Mouse (Mus musculus) CH12.LX (cell line): Measurements from ENCODE around the gene Dnah17. TPM values are rescaled to one million over a fixed set of nuclear protein-coding genes. Genes with fewer than 3 reads are reported as not detected.
A peak's percentile ranks its signal among the peaks of the same experiment; 100 is the strongest.

Source experiments
- DNase-seq: peaks from one replicate; pipeline ENCODE4 v3.0.0-alpha.2; 2013; ENCODE audit errors: extremely low read depth
- H3K27ac ChIP-seq: 2 replicates; pipeline ENCODE4 v1.5.1; 2012; ENCODE audit warnings: low read depth, mild to moderate bottlenecking, control low read depth, moderate library complexity; ENCODE audit not compliant: insufficient read depth
- H3K27me3 ChIP-seq: replicated peaks from 2 replicates; pipeline ENCODE3; 2012; ENCODE audit warnings: inconsistent platforms
- H3K36me3 ChIP-seq, 2 experiments: replicated peaks in 1 of 2; 2 replicates each; pipeline versions ENCODE3 to v1.6.1; 2012; ENCODE audit warnings: inconsistent platforms in 1 of 2, low read length in 1 of 2, mild to moderate bottlenecking in 1 of 2, mixed read lengths in 1 of 2, moderate library complexity in 1 of 2; ENCODE audit not compliant: control insufficient read depth in 1 of 2, insufficient read depth in 1 of 2
- H3K4me1 ChIP-seq, 2 experiments: 2 replicates each; pipeline ENCODE4 v1.6.1; 2012; ENCODE audit warnings: inconsistent platforms in 1 of 2, moderate library complexity in 1 of 2; ENCODE audit not compliant: insufficient read depth in 2 of 2, control insufficient read depth in 1 of 2
- H3K4me2 ChIP-seq: 2 replicates; pipeline ENCODE4 v1.6.1; 2012; ENCODE audit warnings: low read depth, mild to moderate bottlenecking, control low read depth; ENCODE audit not compliant: poor library complexity, insufficient read depth, severe bottlenecking
- H3K4me3 ChIP-seq, 3 experiments: fragments of 150-350 bp in 1 of 3; sonication (generic) in 1 of 3; replicated peaks in 1 of 3; 2 replicates each; pipeline versions ENCODE3 to v1.5.1; 2011 to 2012; ENCODE audit warnings: low read depth in 2 of 3, low read length in 2 of 3, mild to moderate bottlenecking in 2 of 3, moderate library complexity in 2 of 3, control low read depth in 1 of 3, improper control_type of control experiment in 1 of 3, inconsistent platforms in 1 of 3, mixed read lengths in 1 of 3; ENCODE audit not compliant: poor library complexity in 1 of 3
- H3K79me2 ChIP-seq: replicated peaks from 2 replicates; pipeline ENCODE4 v1.6.1; 2012; ENCODE audit warnings: mild to moderate bottlenecking, moderate library complexity; ENCODE audit not compliant: control insufficient read depth, poor library complexity, insufficient read depth, severe bottlenecking; ENCODE audit errors: extremely low read depth
- H3K9ac ChIP-seq: 2 replicates; pipeline ENCODE4 v1.6.1; 2012; ENCODE audit warnings: low read depth, mild to moderate bottlenecking, control low read depth, moderate library complexity; ENCODE audit not compliant: insufficient read depth
- H3K9me3 ChIP-seq: replicated peaks from 2 replicates; pipeline ENCODE3; 2012; ENCODE audit warnings: low read length, inconsistent platforms, mixed read lengths
- CHD1 ChIP-seq: IDR thresholded peaks from 2 replicates; pipeline ENCODE4 v1.6.1; 2012; ENCODE audit warnings: low read depth, low read length, improper control_type of control experiment, inconsistent platforms
- CHD2 ChIP-seq: IDR thresholded peaks from 2 replicates; pipeline ENCODE4 v1.6.1; 2011; ENCODE audit warnings: low read length, improper control_type of control experiment
- E2F4 ChIP-seq: IDR thresholded peaks from 2 replicates; pipeline ENCODE4 v1.6.1; 2011; ENCODE audit warnings: low read depth, low read length, improper control_type of control experiment; ENCODE audit not compliant: insufficient replicate concordance
- ELF1 ChIP-seq: IDR thresholded peaks from 2 replicates; pipeline ENCODE4 v1.6.1; 2014; ENCODE audit warnings: low read depth, mild to moderate bottlenecking, inconsistent platforms, low read length, improper control_type of control experiment
- HCFC1 ChIP-seq: IDR thresholded peaks from 2 replicates; pipeline ENCODE4 v1.6.1; 2012; ENCODE audit warnings: low read depth, mild to moderate bottlenecking, inconsistent platforms, low read length, improper control_type of control experiment
- JUN ChIP-seq: IDR thresholded peaks from 2 replicates; pipeline ENCODE4 v1.6.1; 2011; ENCODE audit warnings: low read depth, mild to moderate bottlenecking, low read length, improper control_type of control experiment, moderate library complexity; ENCODE audit not compliant: insufficient read depth
- KAT2A ChIP-seq: IDR thresholded peaks from 2 replicates; pipeline ENCODE4 v1.6.1; 2012; ENCODE audit warnings: low read length, improper control_type of control experiment, inconsistent platforms; ENCODE audit not compliant: insufficient replicate concordance
- MAX ChIP-seq: IDR thresholded peaks from 2 replicates; pipeline ENCODE4 v1.6.1; 2011; ENCODE audit warnings: low read length, improper control_type of control experiment
- NELFE ChIP-seq: IDR thresholded peaks from 2 replicates; pipeline ENCODE4 v1.6.1; 2011; ENCODE audit warnings: low read depth, low read length, improper control_type of control experiment
- PAX5 ChIP-seq: IDR thresholded peaks from 2 replicates; pipeline ENCODE4 v1.6.1; 2012; ENCODE audit warnings: low read length, inconsistent platforms, mixed read lengths
- RCOR1 ChIP-seq: conservative IDR thresholded peaks from 2 replicates; pipeline ENCODE4 v1.6.1; 2012; ENCODE audit warnings: low read depth, mild to moderate bottlenecking, inconsistent platforms, low read length, improper control_type of control experiment
- SIN3A ChIP-seq: IDR thresholded peaks from 2 replicates; pipeline ENCODE4 v1.6.1; 2012; ENCODE audit warnings: low read length, improper control_type of control experiment, inconsistent platforms
- SMC3 ChIP-seq: IDR thresholded peaks from 2 replicates; pipeline ENCODE4 v1.6.1; 2011; ENCODE audit warnings: low read depth, low read length, improper control_type of control experiment
- TCF12 ChIP-seq: IDR thresholded peaks from 2 replicates; pipeline ENCODE4 v1.6.1; 2014; ENCODE audit warnings: low read depth, mild to moderate bottlenecking, inconsistent platforms, low read length, improper control_type of control experiment
- UBTF ChIP-seq: IDR thresholded peaks from 2 replicates; pipeline ENCODE4 v1.6.1; 2012; ENCODE audit warnings: low read depth, mild to moderate bottlenecking, inconsistent platforms, low read length, improper control_type of control experiment, moderate library complexity
- USF2 ChIP-seq: conservative IDR thresholded peaks from 2 replicates; pipeline ENCODE4 v1.6.1; 2011; ENCODE audit warnings: low read depth, low read length, improper control_type of control experiment
- ZC3H11A ChIP-seq: IDR thresholded peaks from 2 replicates; pipeline ENCODE4 v1.6.1; 2012; ENCODE audit warnings: low read depth, mild to moderate bottlenecking, inconsistent platforms, low read length, improper control_type of control experiment
- ZKSCAN1 ChIP-seq: IDR thresholded peaks from 2 replicates; pipeline ENCODE4 v1.6.1; 2012; ENCODE audit warnings: low read depth, inconsistent platforms, low read length, improper control_type of control experiment, borderline replicate concordance
- ZNF384 ChIP-seq: IDR thresholded peaks from 2 replicates; pipeline ENCODE4 v1.6.1; 2012; ENCODE audit warnings: low read depth, low read length, improper control_type of control experiment, inconsistent platforms
- dilution Hi-C: fragments of 300-500 bp; cut with MboI; formaldehyde crosslinking; loops from 2 replicates; pipeline ENCODE4 v1.14.3; 2020; ENCODE audit warnings: low sequenced_read_pairs; ENCODE audit not compliant: extremely low pct_unique_long_range_greater_than_20kb, extremely low pct_ligation_motif_present
- in situ Hi-C: fragments of 300-500 bp; cut with MboI; formaldehyde crosslinking; loops from 3 replicates; pipeline ENCODE4 v1.14.3; 2019; ENCODE audit warnings: low sequenced_read_pairs, low pct_ligation_motif_present, low pct_unique_long_range_greater_than_20kb, mixed read lengths
- polyA plus RNA-seq: library from polyadenylated mRNA; unstranded; fragments of >175 nt; gene quantifications from 2 replicates; pipeline ENCODE4 v1.2.1, GENCODE M21; 2012; ENCODE audit warnings: low read depth; ENCODE audit not compliant: insufficient read length
- total RNA-seq, 2 experiments: library from RNA; depleted of rRNA; stranded (reverse); fragments of 300-350 nt in 1 of 2; fragments of >200 nt in 1 of 2; gene quantifications; 2 replicates each; pipeline ENCODE4 v1.2.3; 2012 to 2014

Dnah17 gene
- total and polyA plus RNA-seq, 3 experiments: 0.08 to 0.23 TPM; not detected in 1

GRCm38 (mm10) chr11:118014391-118014995, 115.9 kb downstream of the Dnah17 start:
- H3K79me2 ChIP-seq: peaks cover 18% of the 10 kb centered on the region
- H3K4me2 ChIP-seq: no peak overlapping the region
- H3K4me1 ChIP-seq: peaks cover 8 to 48% of the 10 kb centered on the region in 2 experiments
- H3K27me3 ChIP-seq: no peaks in the 10 kb centered on the region
- no peak overlapping the region for H3K4me3 ChIP-seq
- no peak for DNase-seq
- 0 out of 2 replicates have a peak overlapping the region, but pooled peaks have one; percentile 3 for H3K27ac ChIP-seq
- H3K36me3 ChIP-seq: peaks cover 80 to 98% of the 10 kb centered on the region in 2 experiments
- no peak for TF ChIP-seq CHD1
- no peak for TF ChIP-seq NELFE
- no peak for TF ChIP-seq SIN3A
- peak; percentile 22; the same call in 1 of the 2 replicates for TF ChIP-seq ELF1
- TF ChIP-seq RCOR1: no peak
- no peak for TF ChIP-seq USF2
- TF ChIP-seq CHD2: no peak
- dilution Hi-C loops (no loop called here), in situ Hi-C loops (loop anchor here (5.0 kb wide), 1 partner anchor 47 kb away; no protein-coding TSS in a partner anchor)
- H3K9me3 ChIP-seq: peaks cover 4% of the 10 kb centered on the region
- H3K9ac ChIP-seq: no peak overlapping the region

- in situ Hi-C loops (loop anchor here (5.0 kb wide), 1 partner anchor 46 kb away; no protein-coding TSS in a partner anchor), dilution Hi-C loops (no loop called here)
- H3K9ac ChIP-seq: no peak overlapping the region
- H3K4me3 ChIP-seq: no peak overlapping the region
- H3K27me3 ChIP-seq: no peaks in the 10 kb centered on the region
- no peak for DNase-seq
- peaks cover 12 to 56% of the 10 kb centered on the region in 2 experiments for H3K4me1 ChIP-seq
- H3K79me2 ChIP-seq: peaks cover 29% of the 10 kb centered on the region
- H3K4me2 ChIP-seq: no peak overlapping the region
- H3K9me3 ChIP-seq: peaks cover 4% of the 10 kb centered on the region
- peaks cover 82 to 98% of the 10 kb centered on the region in 2 experiments for H3K36me3 ChIP-seq
- TF ChIP-seq MAX: no peak
- TF ChIP-seq PAX5: no peak
- TF ChIP-seq ZNF384: no peak
- TF ChIP-seq KAT2A: no peak
- no peak for TF ChIP-seq JUN
- no peak for TF ChIP-seq USF2
- no peak for TF ChIP-seq CHD1
- no peak for TF ChIP-seq TCF12
- TF ChIP-seq SMC3: no peak
- no peak for TF ChIP-seq ZKSCAN1
- TF ChIP-seq ZC3H11A: no peak
- no peak for TF ChIP-seq NELFE
- TF ChIP-seq UBTF: no peak
- TF ChIP-seq HCFC1: no peak
- no peak for TF ChIP-seq E2F4
- no peak overlapping the region for H3K27ac ChIP-seq
Measured at GRCm38 (mm10) chr11:118013339-118013738, 117.1 kb downstream of the Dnah17 start.
